ENCODE assay signal across 29 mouse cellular contexts in genomic region chr2:45454811-45455210, GRCm38 (mm10).
A peak's percentile ranks its signal among the peaks of the same experiment; 100 is the strongest.
DNase-seq lines count a peak whose midpoint lies in the region; ATAC-seq and TF ChIP-seq lines count a peak whose summit lies in the region.
"Had no signal": no experiment of that assay in that cellular context is flagged by ENCODE, and none has a peak within 500 bp of the region (broad histone marks: within the 10 kb centered on the region; RNA-seq: fewer than 3 reads in every experiment).

No protein-coding gene starts in this region.

- H3K79me2 ChIP-seq in myocyte (ENCODE audit: control insufficient read depth, insufficient read depth), result no peaks in the 10 kb centered on the region

- ATAC-seq in intestine, embryonic 16.5 days, result no peak
- ATAC-seq: activated CD4-positive, CD25-positive, alpha-beta regulatory T cell, adult 4 months; forebrain, embryonic 13.5 days; forebrain, embryonic 16.5 days had no signal

- DNase-seq in 416B (ENCODE audit: low read depth) (peak; percentile 9), NIH3T3 (ENCODE audit: low read depth) (peak; percentile 21)
- no peak for DNase-seq in adrenal gland, adult 8-10 months
- no peak for DNase-seq in kidney, adult 11 months
- DNase-seq: adrenal gland, postnatal 10 days; cerebellum, adult 11 months; cerebellum, adult 2 months; cerebellum, adult 9-11 months; cerebellum, postnatal 25 days; gastrocnemius, postnatal 10 days; gastrocnemius, postnatal 36 days; heart, adult 2 months; heart, postnatal 14 days; heart, postnatal 4 days; kidney, adult 18-20 months had no signal

- no peak overlapping the region for H3K9ac ChIP-seq in intestine, embryonic 16.5 days (ENCODE audit: low read depth, low read length)
- H3K9ac ChIP-seq: embryonic facial prominence, embryonic 12.5 days; embryonic facial prominence, embryonic 15.5 days; forebrain, embryonic 13.5 days; heart, embryonic 13.5 days; hindbrain, embryonic 15.5 days had no signal

- no peak overlapping the region for H3ac ChIP-seq in myocyte (ENCODE audit: control insufficient read depth, insufficient read length)

- no peaks in the 10 kb centered on the region for H3K4me1 ChIP-seq in intestine, embryonic 16.5 days (ENCODE audit: control insufficient read depth, insufficient read depth, low read length)
- H3K4me1 ChIP-seq: embryonic facial prominence, embryonic 12.5 days; embryonic facial prominence, embryonic 15.5 days; forebrain, embryonic 10.5 days; forebrain, embryonic 13.5 days; heart, embryonic 10.5 days; heart, embryonic 13.5 days; hindbrain, embryonic 15.5 days had no signal

- WGBS in intestine, embryonic 16.5 days, result 95% methylated on average over 2 of the region's 2 CpGs

- H3K27ac ChIP-seq in intestine, embryonic 16.5 days (ENCODE audit: low read length), result no peak overlapping the region
- H3K27ac ChIP-seq: embryonic facial prominence, embryonic 12.5 days; embryonic facial prominence, embryonic 15.5 days; forebrain, embryonic 10.5 days; forebrain, embryonic 13.5 days; heart, adult 2 months; heart, embryonic 10.5 days; heart, embryonic 13.5 days; hindbrain, embryonic 15.5 days had no signal

- H3K27me3 ChIP-seq in myocyte (ENCODE audit: control insufficient read depth, insufficient read depth, insufficient read length), result no peaks in the 10 kb centered on the region
- no peaks in the 10 kb centered on the region for H3K27me3 ChIP-seq in intestine, embryonic 16.5 days (replicated peaks; ENCODE audit: control insufficient read depth, insufficient read depth, low read length)
- H3K27me3 ChIP-seq: CH12.LX; embryonic facial prominence, embryonic 12.5 days; embryonic facial prominence, embryonic 15.5 days; forebrain, embryonic 13.5 days; heart, embryonic 13.5 days; hindbrain, embryonic 15.5 days had no signal

- TF ChIP-seq POLR2A in myocyte (IDR thresholded peaks at IDR 0.05; ENCODE audit: insufficient read length, low read depth), result no peak

- peak overlapping the region; percentile 35 for H3K4me2 ChIP-seq in myocyte (ENCODE audit: low read depth)
- no peak overlapping the region for H3K4me2 ChIP-seq in intestine, embryonic 16.5 days (ENCODE audit: low read depth, low read length)
- H3K4me2 ChIP-seq: embryonic facial prominence, embryonic 12.5 days; embryonic facial prominence, embryonic 15.5 days; forebrain, embryonic 13.5 days; heart, embryonic 13.5 days; hindbrain, embryonic 15.5 days had no signal

- H3K9me3 ChIP-seq in intestine, embryonic 16.5 days (ENCODE audit: control insufficient read depth, low read length), result no peaks in the 10 kb centered on the region
- H3K9me3 ChIP-seq: embryonic facial prominence, embryonic 12.5 days; embryonic facial prominence, embryonic 15.5 days; forebrain, embryonic 10.5 days; forebrain, embryonic 13.5 days; G1E; heart, embryonic 10.5 days; heart, embryonic 13.5 days; hindbrain, embryonic 15.5 days had no signal

- H3K36me3 ChIP-seq in myocyte (ENCODE audit: control insufficient read depth, insufficient read depth), result no peaks in the 10 kb centered on the region
- no peaks in the 10 kb centered on the region for H3K36me3 ChIP-seq in intestine, embryonic 16.5 days (ENCODE audit: control insufficient read depth, insufficient read depth, low read length)
- H3K36me3 ChIP-seq: embryonic facial prominence, embryonic 12.5 days; embryonic facial prominence, embryonic 15.5 days; forebrain, embryonic 10.5 days; G1E; heart, embryonic 10.5 days; heart, embryonic 13.5 days; hindbrain, embryonic 15.5 days had no signal

- H3K4me3 ChIP-seq in myocyte, result no peak overlapping the region
- H3K4me3 ChIP-seq in intestine, embryonic 16.5 days (ENCODE audit: low read length), result no peak overlapping the region
- H3K4me3 ChIP-seq: embryonic facial prominence, embryonic 12.5 days; embryonic facial prominence, embryonic 15.5 days; erythroblast, embryonic 14.5 days; forebrain, embryonic 10.5 days; forebrain, embryonic 13.5 days; heart, adult 2 months; heart, embryonic 10.5 days; heart, embryonic 13.5 days; hindbrain, embryonic 15.5 days had no signal

TF ChIP-seq in myocyte, 11 proteins besides CTCF, POLR2A, EP300 and RAD21:
- TF ChIP-seq POLR2AphosphoS2 (IDR thresholded peaks at IDR 0.05; ENCODE audit: insufficient read length, low read depth) (no peak), CEBPB (IDR thresholded peaks at IDR 0.05; ENCODE audit: insufficient read depth, poor library complexity, severe bottlenecking) (0 out of 2 replicates have a peak, but pooled peaks have one; percentile 24)

Comparison
In these comparisons a context has a peak if more than half of its experiments do, and no peak if none do; other contexts are left out.
1. DNase-seq: peak in 416B (single experiment) and NIH3T3 (single experiment); none in adrenal gland, adult 8-10 months (single experiment) and kidney, adult 11 months (single experiment).